Mouse (Mus musculus) myocyte (in vitro differentiated cells): ENCODE results near the gene Olfr1428. TPM values are rescaled to one million over a fixed set of nuclear protein-coding genes. Genes with fewer than 3 reads are reported as not detected.

Source experiments
- H3K27me3 ChIP-seq: one replicate; pipeline ENCODE4 v1.6.1; 2011; ENCODE audit not compliant: control insufficient read depth, insufficient read depth, insufficient read length
- H3K36me3 ChIP-seq: one replicate; pipeline ENCODE4 v1.6.1; 2011; ENCODE audit not compliant: control insufficient read depth, insufficient read depth
- H3K4me2 ChIP-seq: one replicate; pipeline ENCODE4 v1.6.1; 2011; ENCODE audit warnings: low read depth, control low read depth
- H3K4me3 ChIP-seq: one replicate; pipeline ENCODE4 v1.5.1; 2011; ENCODE audit warnings: mild to moderate bottlenecking, control low read depth, moderate library complexity
- H3K79me2 ChIP-seq: one replicate; pipeline ENCODE4 v1.6.1; 2011; ENCODE audit not compliant: control insufficient read depth, insufficient read depth
- H3ac ChIP-seq: one replicate; pipeline ENCODE4 v1.6.1; 2011; ENCODE audit not compliant: control insufficient read depth, insufficient read length
- CEBPB ChIP-seq: IDR thresholded peaks from 2 replicates; pipeline ENCODE4 v1.6.1; 2011; ENCODE audit warnings: mild to moderate bottlenecking, moderate library complexity; ENCODE audit not compliant: poor library complexity, insufficient read depth, severe bottlenecking
- E2F4 ChIP-seq: IDR thresholded peaks from one replicate; pipeline ENCODE4 v1.6.1; 2011; ENCODE audit warnings: mild to moderate bottlenecking, control low read depth, moderate library complexity; ENCODE audit not compliant: insufficient read depth
- MAX ChIP-seq: IDR thresholded peaks from one replicate; pipeline ENCODE4 v1.6.1; 2011; ENCODE audit warnings: low read depth, mild to moderate bottlenecking, control low read depth
- MYOD1 ChIP-seq, 3 experiments: IDR thresholded peaks; one replicate each; pipeline ENCODE4 v1.6.1; 2011; ENCODE audit warnings: control low read depth in 2 of 3, low read depth in 2 of 3, mild to moderate bottlenecking in 2 of 3, moderate library complexity in 1 of 3; ENCODE audit not compliant: insufficient read length in 2 of 3, control insufficient read depth in 1 of 3
- MYOG ChIP-seq, 3 experiments: IDR thresholded peaks; one replicate each; pipeline ENCODE4 v1.6.1; 2011; ENCODE audit warnings: control low read depth in 2 of 3, low read depth in 2 of 3, mild to moderate bottlenecking in 2 of 3; ENCODE audit not compliant: insufficient read length in 2 of 3, control insufficient read depth in 1 of 3, insufficient read depth in 1 of 3
- POLR2A ChIP-seq: IDR thresholded peaks from one replicate; pipeline ENCODE4 v1.6.1; 2011; ENCODE audit warnings: low read depth, mild to moderate bottlenecking, control low read depth, moderate library complexity; ENCODE audit not compliant: insufficient read length
- POLR2AphosphoS2 ChIP-seq: IDR thresholded peaks from one replicate; pipeline ENCODE4 v1.6.1; 2011; ENCODE audit warnings: low read depth, control low read depth; ENCODE audit not compliant: insufficient read length
- REST ChIP-seq: IDR thresholded peaks from one replicate; pipeline ENCODE4 v1.6.1; 2011; ENCODE audit warnings: mild to moderate bottlenecking, control low read depth, moderate library complexity; ENCODE audit not compliant: insufficient read depth, insufficient read length
- SRF ChIP-seq: IDR thresholded peaks from one replicate; pipeline ENCODE4 v1.6.1; 2011; ENCODE audit warnings: low read depth; ENCODE audit not compliant: control insufficient read depth, insufficient read length
- TCF12 ChIP-seq: IDR thresholded peaks from one replicate; pipeline ENCODE4 v1.6.1; 2011; ENCODE audit warnings: mild to moderate bottlenecking, control low read depth; ENCODE audit not compliant: poor library complexity, insufficient read depth, severe bottlenecking
- TCF3 ChIP-seq: IDR thresholded peaks from one replicate; pipeline ENCODE4 v1.6.1; 2011; ENCODE audit warnings: low read depth, control low read depth; ENCODE audit not compliant: insufficient read length
- USF1 ChIP-seq: IDR thresholded peaks from one replicate; pipeline ENCODE4 v1.6.1; 2011; ENCODE audit warnings: low read depth, mild to moderate bottlenecking, control low read depth, moderate library complexity
- polyA plus RNA-seq: library from polyadenylated mRNA; unstranded; fragments of >200 nt; fragmentation: generic; extraction: Trizol; gene quantifications from one replicate; pipeline ENCODE4 v1.2.1, GENCODE M21; 2012; ENCODE audit warnings: missing spikeins

The Olfr1428 gene
- not detected for polyA plus RNA-seq

- TF ChIP-seq CEBPB = no peak
- TF ChIP-seq REST = no peak
- no peak for TF ChIP-seq SRF
- no peak for TF ChIP-seq POLR2A
- TF ChIP-seq TCF12 = no peak
- no peak for TF ChIP-seq MAX
- no peak for TF ChIP-seq MYOD1 (IDR thresholded peaks at IDR 0.05; ENCODE audit: control insufficient read depth in 1 of 3, insufficient read length in 2 of 3, low read depth in 2 of 3)
- TF ChIP-seq MYOG (IDR thresholded peaks at IDR 0.05; ENCODE audit: control insufficient read depth in 1 of 3, insufficient read depth in 1 of 3, insufficient read length in 2 of 3, low read depth in 2 of 3) = no peak
- TF ChIP-seq POLR2AphosphoS2 = no peak
- Histone ChIP-seq H3K27me3 (no peaks in the 10 kb centered on the region), H3K4me2 (no peak within 1 kb of the TSS), H3K4me3 (no peak within 1 kb of the TSS), H3K36me3 (no peaks in the 10 kb centered on the region), H3ac (no peak within 1 kb of the TSS), H3K79me2 (no peaks in the 10 kb centered on the region)
Measured at GRCm38 (mm10) chr19:12115797-12116196, at the start of gene Olfr1428. TSS of gene Olfr1428 (minus strand) at chr19:12115897.

GRCm38 (mm10) chr19:12145452-12145851, 29.8 kb upstream of the Olfr1428 start:
- H3K27me3 ChIP-seq = no peaks in the 10 kb centered on the region
- H3K4me3 ChIP-seq = no peak overlapping the region
- no peak overlapping the region for H3ac ChIP-seq

GRCm38 (mm10) chr19:12143356-12143755, 27.7 kb upstream of the Olfr1428 start:
- Histone ChIP-seq H3K79me2 (no peaks in the 10 kb centered on the region), H3K4me2 (no peak overlapping the region), H3K36me3 (no peaks in the 10 kb centered on the region), H3K4me3 (no peak overlapping the region), H3ac (no peak overlapping the region), H3K27me3 (no peaks in the 10 kb centered on the region)
- no peak for TF ChIP-seq CEBPB
- no peak for TF ChIP-seq MAX
- TF ChIP-seq USF1 = no peak
- TF ChIP-seq E2F4 = no peak
- no peak for TF ChIP-seq SRF
- TF ChIP-seq POLR2A = no peak
- no peak for TF ChIP-seq TCF12
- no peak for TF ChIP-seq TCF3
- TF ChIP-seq POLR2AphosphoS2 = no peak
- no peak for TF ChIP-seq MYOG (IDR thresholded peaks at IDR 0.05; ENCODE audit: control insufficient read depth in 1 of 3, insufficient read depth in 1 of 3, insufficient read length in 2 of 3, low read depth in 2 of 3)
- TF ChIP-seq MYOD1 (IDR thresholded peaks at IDR 0.05; ENCODE audit: control insufficient read depth in 1 of 3, insufficient read length in 2 of 3, low read depth in 2 of 3) = no peak
- TF ChIP-seq REST = no peak

More at GRCm38 (mm10) chr19:12145452-12145851, 29.8 kb upstream of the Olfr1428 start:
- no peaks in the 10 kb centered on the region for H3K79me2 ChIP-seq
- TF ChIP-seq USF1 (no peak), POLR2A (no peak), TCF12 (no peak), POLR2AphosphoS2 (no peak), SRF (no peak), TCF3 (no peak), REST (no peak), MAX (no peak), CEBPB (no peak), E2F4 (no peak), MYOD1 (IDR thresholded peaks at IDR 0.05; ENCODE audit: control insufficient read depth in 1 of 3, insufficient read length in 2 of 3, low read depth in 2 of 3) (no peak), MYOG (IDR thresholded peaks at IDR 0.05; ENCODE audit: control insufficient read depth in 1 of 3, insufficient read depth in 1 of 3, insufficient read length in 2 of 3, low read depth in 2 of 3) (no peak)
- no peak overlapping the region for H3K4me2 ChIP-seq
- no peaks in the 10 kb centered on the region for H3K36me3 ChIP-seq

- Histone ChIP-seq H3K27me3 (no peaks in the 10 kb centered on the region), H3ac (no peak overlapping the region), H3K4me2 (no peak overlapping the region), H3K4me3 (no peak overlapping the region), H3K36me3 (no peaks in the 10 kb centered on the region), H3K79me2 (no peaks in the 10 kb centered on the region)
- no peak for TF ChIP-seq MYOD1 (IDR thresholded peaks at IDR 0.05; ENCODE audit: control insufficient read depth in 1 of 3, insufficient read length in 2 of 3, low read depth in 2 of 3)
Measured at GRCm38 (mm10) chr19:12134289-12134688, 18.6 kb upstream of the Olfr1428 start.

GRCm38 (mm10) chr19:12123103-12123502, 7.4 kb upstream of the Olfr1428 start, which contains the start of gene Olfr76:
TSS of gene Olfr76 (minus strand) at chr19:12123203.
- H3K4me3 ChIP-seq = no peak within 1 kb of the TSS
- no peak for TF ChIP-seq MYOD1 (IDR thresholded peaks at IDR 0.05; ENCODE audit: control insufficient read depth in 1 of 3, insufficient read length in 2 of 3, low read depth in 2 of 3)
- no peaks in the 10 kb centered on the region for H3K27me3 ChIP-seq
- H3ac ChIP-seq = no peak within 1 kb of the TSS
- no peak within 1 kb of the TSS for H3K4me2 ChIP-seq
- H3K79me2 ChIP-seq = no peaks in the 10 kb centered on the region
- H3K36me3 ChIP-seq = no peaks in the 10 kb centered on the region
